Mouse (Mus musculus): ENCODE measurements around the gene Atp5s.

DNA sequence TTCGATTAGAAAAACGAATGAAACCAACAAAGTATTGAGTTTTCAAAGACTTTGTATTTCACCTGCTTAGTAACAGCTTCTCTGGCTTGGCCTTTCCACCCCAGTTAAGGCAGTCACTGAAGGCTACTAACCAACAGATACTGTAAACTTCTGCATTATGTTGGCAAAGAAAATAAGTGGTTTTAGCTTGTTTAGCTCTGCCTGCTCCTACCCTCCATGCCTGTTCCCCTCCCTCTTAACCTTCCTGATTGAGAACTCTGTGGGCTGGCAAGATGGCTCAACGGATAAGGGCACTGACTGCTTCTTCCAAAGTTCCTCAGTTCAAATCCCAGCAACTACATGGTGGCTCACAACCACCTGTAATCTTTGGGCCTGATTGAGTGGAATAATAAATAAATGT lies 9.2 kb downstream of the Atp5s start:
- TF ChIP-seq UBTF (IDR thresholded peaks at IDR 0.05; ENCODE audit: low read depth, low read length) (no peak), BHLHE40 (IDR thresholded peaks at IDR 0.05; ENCODE audit: low read depth, low read length) (no peak), EP300 (IDR thresholded peaks at IDR 0.05; ENCODE audit: low read length) (no peak), CTCF (conservative IDR thresholded peaks at IDR 0.05 in 1 of 2, IDR thresholded peaks at IDR 0.05 in 1 of 2; ENCODE audit: low read depth in 2 of 2, low read length in 2 of 2) (no peak), NELFE (IDR thresholded peaks at IDR 0.05; ENCODE audit: low read depth, low read length) (no peak), CHD2 (IDR thresholded peaks at IDR 0.05; ENCODE audit: low read length) (no peak)
